Mouse (Mus musculus) E14TG2a.4 (cell line): Measurements from ENCODE around the gene H1fx.
A peak's percentile ranks its signal among the peaks of the same experiment; 100 is the strongest.

Experiments used
- H3K27me3 ChIP-seq: 2 replicates; pipeline ENCODE4 v1.6.1; 2014; ENCODE audit warnings: low read length, control low read depth; ENCODE audit not compliant: insufficient read depth
- H3K36me3 ChIP-seq: 2 replicates; pipeline ENCODE4 v1.6.1; 2014; ENCODE audit warnings: low read length, control low read depth; ENCODE audit not compliant: insufficient read depth
- H3K4me1 ChIP-seq: replicated peaks from 2 replicates; pipeline ENCODE4 v1.6.1; 2014; ENCODE audit warnings: low read depth, low read length, control low read depth
- H3K4me3 ChIP-seq: replicated peaks from 2 replicates; pipeline ENCODE4 v1.5.1; 2014; ENCODE audit warnings: mild to moderate bottlenecking, low read length
- H3K9me3 ChIP-seq: 2 replicates; pipeline ENCODE4 v1.6.1; 2014; ENCODE audit warnings: low read length, control low read depth
- CTCF ChIP-seq: conservative IDR thresholded peaks from 2 replicates; pipeline ENCODE4 v1.5.1; 2014; ENCODE audit warnings: low read length
- NANOG ChIP-seq: IDR thresholded peaks from 2 replicates; pipeline ENCODE4 v1.6.1; 2014; ENCODE audit warnings: borderline replicate concordance, low read length, mixed read lengths
- POU5F1 ChIP-seq: IDR thresholded peaks from 2 replicates; pipeline ENCODE4 v1.6.1; 2014; ENCODE audit warnings: low read length, borderline replicate concordance

H1fx gene

DNA sequence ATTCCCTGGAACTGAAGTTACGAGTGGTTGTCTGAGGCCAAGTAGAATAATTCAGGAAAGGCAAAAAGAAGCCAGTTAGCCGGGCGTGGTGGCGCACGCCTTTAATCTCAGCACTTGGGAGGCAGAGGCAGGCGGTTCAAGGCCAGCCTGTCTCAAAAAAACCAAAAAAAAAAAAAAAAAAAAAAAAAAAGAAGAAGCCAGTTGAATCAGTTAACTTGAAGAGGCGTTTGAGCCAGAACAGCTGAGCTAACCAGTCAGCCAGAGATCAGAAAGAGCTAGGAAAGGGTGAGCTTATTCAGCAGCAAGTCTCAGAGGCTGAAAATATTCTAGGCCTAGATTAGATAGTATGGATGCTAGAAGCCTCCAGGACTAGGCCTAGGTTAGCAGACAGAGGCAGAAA is 39.3 kb downstream of the H1fx start:
- H3K9me3 ChIP-seq: peaks cover 13% of the 10 kb centered on the region
- TF ChIP-seq POU5F1: no peak
- no peak for TF ChIP-seq CTCF
- no peak for TF ChIP-seq NANOG
- H3K4me1 ChIP-seq: peaks cover 13% of the 10 kb centered on the region
- H3K4me3 ChIP-seq: no peak overlapping the region
- no peaks in the 10 kb centered on the region for H3K27me3 ChIP-seq
- H3K36me3 ChIP-seq: peaks cover 5% of the 10 kb centered on the region; the same call in 1 of the 2 replicates

GRCm38 (mm10) chr6:87938941-87939340 is 42.5 kb downstream of the H1fx start:
- no peak for TF ChIP-seq POU5F1
- no peak for TF ChIP-seq NANOG
- TF ChIP-seq CTCF: no peak
- Histone ChIP-seq H3K9me3 (no peaks in the 10 kb centered on the region), H3K36me3 (peaks cover 36% of the 10 kb centered on the region), H3K4me1 (peaks cover 35% of the 10 kb centered on the region), H3K27me3 (no peaks in the 10 kb centered on the region), H3K4me3 (no peak overlapping the region)

DNA sequence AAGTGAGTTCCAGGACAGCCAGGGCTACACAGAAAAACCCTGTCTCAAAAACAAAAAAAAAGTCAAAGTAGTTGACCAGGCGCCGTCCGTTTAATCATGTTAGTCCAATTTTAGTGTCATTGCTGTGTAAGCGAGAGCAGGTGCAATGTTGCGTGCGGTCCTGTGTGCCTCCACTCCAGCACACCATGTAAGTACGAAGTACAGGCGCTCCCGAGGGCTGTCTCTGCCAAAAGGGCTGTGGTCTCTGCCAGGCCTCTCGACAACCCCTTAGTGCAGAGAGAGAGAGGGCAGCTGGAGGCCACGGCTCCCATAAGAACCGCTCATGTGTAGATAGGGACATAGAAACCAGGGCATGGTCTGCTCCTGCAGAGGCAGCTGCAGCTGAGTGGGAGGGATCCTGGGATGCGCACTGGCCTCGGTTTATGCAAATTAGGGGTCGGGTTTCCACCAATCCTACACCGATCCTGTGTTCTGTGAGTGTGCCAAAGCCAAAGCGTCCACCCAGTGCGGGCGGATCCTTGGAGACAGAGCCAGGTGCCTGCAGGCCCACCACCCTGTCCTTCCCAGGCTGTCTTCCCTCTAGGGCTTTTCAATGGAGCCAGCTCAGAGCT is 44.2 kb downstream of the H1fx start:
- no peaks in the 10 kb centered on the region for H3K27me3 ChIP-seq
- H3K4me3 ChIP-seq: peak overlapping the region; percentile 51; the same call in 1 of the 2 replicates
- TF ChIP-seq POU5F1 (no peak), CTCF (no peak), NANOG (no peak)
- H3K9me3 ChIP-seq: no peaks in the 10 kb centered on the region
- H3K4me1 ChIP-seq: peaks cover 50% of the 10 kb centered on the region
- H3K36me3 ChIP-seq: peaks cover 52% of the 10 kb centered on the region

DNA sequence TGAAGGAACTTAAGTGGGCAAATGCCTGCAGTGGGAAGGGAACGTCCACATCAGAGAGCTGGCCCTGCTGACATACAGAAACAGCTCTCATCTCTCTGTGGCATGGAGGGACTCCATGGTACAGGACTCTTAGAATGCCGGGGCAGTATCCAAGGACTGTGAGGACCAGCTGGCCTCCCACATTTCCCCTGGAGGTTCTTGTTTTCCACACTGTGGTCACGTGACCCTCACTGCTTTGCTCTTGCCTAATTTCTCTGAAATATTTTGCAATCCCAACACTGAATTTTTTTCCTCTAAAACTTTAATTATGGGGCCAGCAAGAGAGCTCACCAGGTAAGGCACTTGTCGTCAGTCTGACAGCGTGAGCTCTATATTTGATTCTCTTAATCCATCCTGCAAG is 46.4 kb downstream of the H1fx start:
- TF ChIP-seq CTCF (no peak), NANOG (no peak), POU5F1 (no peak)
- no peak overlapping the region for H3K4me3 ChIP-seq
- H3K4me1 ChIP-seq: peaks cover 65% of the 10 kb centered on the region
- no peaks in the 10 kb centered on the region for H3K27me3 ChIP-seq
- H3K9me3 ChIP-seq: 0 out of 2 replicates have a peak, but pooled peaks cover 2% of the 10 kb centered on the region
- H3K36me3 ChIP-seq: peaks cover 68% of the 10 kb centered on the region
